Mouse (Mus musculus): ENCODE measurements around the gene Tanc1. TPM values are rescaled to one million over a fixed set of nuclear protein-coding genes. Genes with fewer than 3 reads are reported as not detected.

Gene Tanc1
- total RNA-seq, 2 experiments from 2014 or later, result 10.5 to 13.4 TPM

GRCm38 (mm10) chr2:59805595-59805994 is 193.8 kb downstream of the Tanc1 start:
- intact Hi-C loops (cut with DNase I; ENCODE audit: low total_unique reads), result no loop called here
- DNase-seq, result no peak

GRCm38 (mm10) chr2:59806038-59806437 is 194.2 kb downstream of the Tanc1 start:
- DNase-seq, result no peak
- intact Hi-C loops (cut with DNase I; ENCODE audit: low total_unique reads), result no loop called here

- intact Hi-C loops (cut with DNase I; ENCODE audit: low total_unique reads), result no loop called here
- no peak for DNase-seq
Measured at GRCm38 (mm10) chr2:59808608-59809007, 196.8 kb downstream of the Tanc1 start.

- DNase-seq, result no peak
- intact Hi-C loops (cut with DNase I; ENCODE audit: low total_unique reads), result no loop called here
Measured at GRCm38 (mm10) chr2:59810039-59810438, 198.2 kb downstream of the Tanc1 start.

GRCm38 (mm10) chr2:59811247-59811646 is 199.4 kb downstream of the Tanc1 start:
- intact Hi-C loops (cut with DNase I; ENCODE audit: low total_unique reads), result no loop called here
- no peak for DNase-seq

- intact Hi-C loops (cut with DNase I; ENCODE audit: low total_unique reads), result no loop called here
- no peak for DNase-seq
Measured at GRCm38 (mm10) chr2:59812641-59813040, 200.8 kb downstream of the Tanc1 start.

GRCm38 (mm10) chr2:59813457-59813856 is 201.6 kb downstream of the Tanc1 start:
- DNase-seq, result no peak
- intact Hi-C loops (cut with DNase I; ENCODE audit: low total_unique reads), result no loop called here

- no peak for DNase-seq
- intact Hi-C loops (cut with DNase I; ENCODE audit: low total_unique reads), result no loop called here
Measured at GRCm38 (mm10) chr2:59814997-59815396, 203.2 kb downstream of the Tanc1 start.

- no peak for DNase-seq
- intact Hi-C loops (cut with DNase I; ENCODE audit: low total_unique reads), result no loop called here
Measured at GRCm38 (mm10) chr2:59818663-59819062, 206.8 kb downstream of the Tanc1 start.

GRCm38 (mm10) chr2:59819415-59819814 is 207.6 kb downstream of the Tanc1 start:
- intact Hi-C loops (cut with DNase I; ENCODE audit: low total_unique reads), result no loop called here
- no peak for DNase-seq

GRCm38 (mm10) chr2:59820088-59820487 is 208.2 kb downstream of the Tanc1 start:
- no peak for DNase-seq
- intact Hi-C loops (cut with DNase I; ENCODE audit: low total_unique reads), result no loop called here

- intact Hi-C loops (cut with DNase I; ENCODE audit: low total_unique reads), result no loop called here
Measured at GRCm38 (mm10) chr2:59821044-59821443, 209.2 kb downstream of the Tanc1 start.

GRCm38 (mm10) chr2:59824289-59824688 is 212.4 kb downstream of the Tanc1 start:
- intact Hi-C loops (cut with DNase I; ENCODE audit: low total_unique reads), result no loop called here
- peak; percentile 46 for DNase-seq

More at GRCm38 (mm10) chr2:59821044-59821443, 209.2 kb downstream of the Tanc1 start:
- no peak for DNase-seq

GRCm38 (mm10) chr2:59825380-59825779 is 213.5 kb downstream of the Tanc1 start:
- intact Hi-C loops (cut with DNase I; ENCODE audit: low total_unique reads), result no loop called here
- DNase-seq, result no peak

GRCm38 (mm10) chr2:59828103-59828655 is 216.3 kb downstream of the Tanc1 start:
- DNase-seq, result no peak
- intact Hi-C loops (cut with DNase I; ENCODE audit: low total_unique reads), result no loop called here

- intact Hi-C loops (cut with DNase I; ENCODE audit: low total_unique reads), result no loop called here
- peak; percentile 81 for DNase-seq
Measured at GRCm38 (mm10) chr2:59828777-59829508, 217.1 kb downstream of the Tanc1 start.

GRCm38 (mm10) chr2:59829718-59830117 is 217.9 kb downstream of the Tanc1 start:
- DNase-seq, result no peak
- intact Hi-C loops (cut with DNase I; ENCODE audit: low total_unique reads), result no loop called here

GRCm38 (mm10) chr2:59830151-59830550 is 218.3 kb downstream of the Tanc1 start:
- intact Hi-C loops (cut with DNase I; ENCODE audit: low total_unique reads), result no loop called here
- peak; percentile 45 for DNase-seq

- DNase-seq, result no peak
- intact Hi-C loops (cut with DNase I; ENCODE audit: low total_unique reads), result no loop called here
Measured at GRCm38 (mm10) chr2:59830940-59831339, 219.1 kb downstream of the Tanc1 start.

GRCm38 (mm10) chr2:59831831-59832230 is 220.0 kb downstream of the Tanc1 start:
- DNase-seq, result no peak
- intact Hi-C loops (cut with DNase I; ENCODE audit: low total_unique reads), result no loop called here

GRCm38 (mm10) chr2:59838825-59839224 is 227.0 kb downstream of the Tanc1 start:
- intact Hi-C loops (cut with DNase I; ENCODE audit: low total_unique reads), result no loop called here
- no peak for DNase-seq
